Mouse (Mus musculus): Measurements from ENCODE around the gene Gm28539.
"Not testable (repeated sequence)": the region's sequence is repeated elsewhere in the genome, so short reads cannot be mapped to it uniquely, and the experiment has no call there.

Gene Gm28539

DNA sequence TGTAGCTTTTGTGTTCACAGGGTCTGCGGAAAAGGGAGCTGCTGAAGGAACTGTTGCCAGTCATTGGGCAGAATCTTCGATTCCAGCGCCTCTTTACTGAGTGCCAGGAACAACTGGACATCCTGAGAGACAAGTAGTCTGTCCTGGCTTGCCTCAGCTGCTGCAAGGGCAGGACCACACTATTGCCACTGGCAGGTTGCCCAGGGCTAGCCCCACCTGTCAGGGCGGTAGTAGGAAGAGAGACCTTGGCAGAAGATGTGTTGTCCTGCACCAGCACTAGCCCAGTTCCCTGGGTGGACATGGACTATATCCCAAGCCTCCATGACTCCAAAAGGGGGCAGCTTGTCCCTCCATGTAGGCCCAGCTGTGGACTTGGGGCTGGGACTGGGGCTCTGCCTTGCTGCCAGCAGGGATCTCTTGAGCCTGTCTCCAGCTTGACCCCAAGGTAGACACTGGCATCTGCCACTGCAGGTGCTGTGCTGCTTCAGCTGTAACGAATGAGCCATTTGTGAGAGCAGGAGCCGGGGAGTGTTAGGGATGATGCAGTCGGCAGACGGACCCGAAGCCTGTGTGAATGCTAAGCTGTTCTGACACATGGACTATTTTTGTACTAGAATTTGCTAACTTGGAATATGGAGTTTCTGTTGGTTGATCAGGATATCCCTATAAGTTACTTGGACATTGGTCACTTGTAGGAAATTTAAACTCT, 133.2 kb downstream of the Gm28539 start:
- DNase-seq, result no peak

DNA sequence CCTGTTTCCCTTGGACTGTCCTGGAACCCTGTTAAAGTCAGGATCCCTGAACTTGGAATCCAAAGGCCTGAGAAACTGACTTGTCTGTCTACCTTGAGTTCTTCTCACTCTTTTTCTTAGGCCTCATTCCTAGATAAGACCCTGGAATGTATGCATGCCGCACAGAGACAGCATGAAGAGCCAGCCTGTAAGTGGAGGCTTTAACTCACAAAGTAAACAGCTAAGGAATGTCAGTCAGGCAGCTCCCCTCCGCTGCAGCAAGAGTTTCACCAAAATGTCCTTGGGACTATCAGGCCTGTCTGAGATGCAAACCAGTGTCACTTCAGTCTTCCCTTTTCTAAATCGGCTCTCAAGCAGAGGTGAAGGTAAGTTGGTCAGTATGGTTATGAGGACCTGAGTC, 134.5 kb downstream of the Gm28539 start:
- DNase-seq, result peak in 1 of 2 experiments; percentile 33

DNA sequence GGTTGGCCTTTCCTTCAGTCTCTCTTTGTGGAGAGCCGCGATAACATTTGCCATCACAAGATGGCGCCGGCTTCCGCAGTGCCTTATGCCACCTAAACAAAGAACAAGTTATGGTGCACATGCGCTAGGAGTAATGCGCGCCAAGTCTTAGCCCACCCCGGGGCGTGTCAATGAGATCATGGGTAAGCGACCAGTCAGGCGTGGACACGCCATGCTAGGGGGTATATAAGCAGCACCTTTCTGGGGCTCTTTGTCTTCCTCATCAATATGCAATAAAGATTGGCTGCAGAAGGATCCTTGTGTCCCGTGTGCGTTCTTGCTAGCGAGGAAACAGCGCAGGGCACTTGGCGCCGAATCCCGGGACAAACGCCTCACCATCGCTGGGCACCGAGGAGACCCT, 139.3 kb downstream of the Gm28539 start:
- DNase-seq, result not testable (repeated sequence)

DNA sequence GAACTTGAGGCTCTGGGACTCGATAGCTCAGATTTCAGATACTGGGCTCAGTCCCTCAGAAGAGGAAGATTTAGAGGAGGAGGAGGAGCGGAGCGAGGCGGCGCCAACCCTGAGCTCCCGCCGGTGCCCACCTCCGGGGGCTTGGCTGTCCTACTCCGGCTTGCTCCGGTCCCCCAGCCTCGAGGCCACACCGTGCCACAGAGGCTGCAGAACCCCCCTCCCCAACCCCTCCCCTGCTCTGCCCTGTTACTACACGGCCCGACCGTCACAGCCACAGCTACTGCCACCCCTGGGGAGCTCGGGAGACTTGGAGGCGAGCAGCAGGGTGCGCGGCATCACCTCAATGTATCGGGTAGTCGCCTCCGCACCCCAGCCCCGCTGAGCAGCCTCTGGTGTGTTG, 139.9 kb downstream of the Gm28539 start:
- no peak for DNase-seq

DNA sequence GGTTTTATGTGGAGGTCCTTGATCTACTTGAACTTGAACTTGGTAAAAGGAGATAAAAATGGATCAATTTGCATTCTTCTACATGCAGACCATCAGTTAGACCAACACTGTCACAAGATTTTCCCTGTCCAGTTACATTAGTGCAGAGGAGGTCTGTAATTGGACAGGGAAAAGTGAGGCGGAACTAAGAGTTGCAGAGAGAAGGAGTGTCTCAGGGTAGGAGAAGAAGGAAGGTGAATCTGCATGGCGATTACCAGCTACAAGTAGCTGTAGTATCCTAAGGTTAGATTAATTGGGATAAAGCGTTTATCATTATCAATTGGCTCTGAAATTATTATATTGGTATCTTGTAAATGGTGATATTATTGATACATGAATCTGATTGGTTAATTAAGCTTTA, 150.0 kb downstream of the Gm28539 start:
- no peak for DNase-seq

DNA sequence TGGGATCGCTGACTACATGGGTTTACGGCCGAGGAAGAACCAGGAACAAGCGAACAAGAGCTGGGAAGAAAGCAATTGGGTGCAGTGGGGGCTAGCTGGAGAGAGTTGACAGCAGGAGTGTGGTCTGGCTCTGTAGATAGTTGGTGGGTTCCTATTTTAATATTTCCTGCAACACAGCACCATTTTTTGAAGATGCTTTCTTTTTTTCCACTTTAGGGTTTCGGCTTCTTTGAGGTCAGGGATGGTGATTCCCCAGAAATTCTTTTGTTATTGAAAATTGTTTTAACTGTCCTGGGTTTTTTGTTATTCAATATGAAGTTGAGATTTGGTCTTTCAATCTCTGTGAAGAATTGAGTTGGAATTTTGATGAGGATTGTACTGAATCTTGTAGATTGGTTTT, 150.5 kb downstream of the Gm28539 start:
- DNase-seq, result no peak

DNA sequence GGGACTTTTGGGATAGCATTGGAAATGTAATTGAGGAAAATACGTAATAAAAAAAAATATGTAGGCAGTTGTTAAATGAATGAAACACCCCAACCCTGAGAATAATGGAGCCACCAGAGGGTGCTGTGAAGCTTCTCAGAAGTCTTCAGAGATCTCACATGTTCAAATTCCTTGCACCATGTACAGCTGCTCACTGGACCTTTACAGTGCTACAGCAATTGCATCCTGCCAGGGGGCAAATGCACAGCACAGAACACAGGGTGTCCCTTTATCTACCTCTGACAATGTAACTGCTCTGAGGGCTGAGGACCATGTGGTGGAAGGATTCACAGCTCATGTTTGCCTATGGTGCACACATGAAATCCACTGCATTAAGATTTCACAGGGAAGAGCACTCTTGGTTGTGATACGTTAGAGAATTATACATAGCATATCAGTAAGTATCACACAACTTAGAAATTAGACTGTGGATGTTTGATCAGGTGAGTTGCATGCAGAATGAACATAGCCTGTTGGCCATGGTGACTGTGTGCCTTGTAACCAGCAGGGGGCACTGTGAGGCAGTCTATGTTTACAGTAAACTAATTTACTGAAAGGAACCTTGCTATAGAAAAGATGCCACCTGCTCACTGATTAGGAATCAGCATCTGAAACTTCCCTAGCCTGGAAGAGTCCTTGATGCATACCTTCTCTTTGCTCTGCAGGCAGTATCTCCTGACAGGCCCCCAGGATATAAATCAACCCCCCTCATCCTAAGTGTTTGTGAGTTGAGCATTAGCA, 166.4 kb downstream of the Gm28539 start:
- not testable (repeated sequence) for DNase-seq

DNA sequence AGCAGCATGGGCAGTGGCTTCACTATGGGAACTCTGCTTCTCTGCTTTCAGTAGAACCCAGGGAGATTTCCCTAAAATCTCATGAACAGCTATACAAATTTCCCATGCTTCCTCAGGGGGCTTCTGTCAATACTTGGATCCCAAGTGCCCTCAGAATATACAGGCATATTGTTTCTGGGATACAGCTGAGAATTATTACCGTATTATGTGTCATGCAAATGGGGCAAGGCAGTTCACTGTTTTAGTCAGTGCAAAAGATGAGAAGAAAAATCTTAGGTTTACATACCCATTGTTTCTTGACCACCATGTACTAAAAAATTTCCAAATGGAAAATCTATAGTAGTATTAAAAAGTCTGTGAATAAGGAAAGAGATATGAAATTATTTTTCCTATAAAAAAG, 167.4 kb downstream of the Gm28539 start:
- DNase-seq, result no peak

DNA sequence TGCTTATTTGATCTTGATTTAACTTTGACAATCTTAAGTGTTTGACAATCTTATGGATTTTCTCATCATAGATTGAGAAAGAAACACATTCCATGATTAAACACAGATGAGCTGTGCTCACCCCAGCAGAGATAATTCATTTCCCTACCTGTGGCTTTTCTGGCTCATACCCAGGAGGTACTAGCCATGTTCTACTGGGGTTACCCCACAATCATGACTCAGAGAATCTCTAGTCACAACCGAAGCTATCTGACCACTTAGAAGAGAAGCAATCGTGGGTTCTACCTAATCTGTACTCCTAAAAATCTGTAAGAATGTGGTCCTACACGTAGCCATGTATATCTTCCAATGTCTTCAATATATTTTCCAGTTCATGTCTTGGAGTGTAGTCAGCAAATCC, 168.9 kb downstream of the Gm28539 start:
- DNase-seq, result no peak
